Mouse (Mus musculus) stomach, embryonic 14.5 days (tissue): Measurements from ENCODE around the gene Dhx32. TPM values are rescaled to one million over a fixed set of nuclear protein-coding genes. Genes with fewer than 3 reads are reported as not detected.
"Not testable (repeated sequence)": the region's sequence is repeated elsewhere in the genome, so short reads cannot be mapped to it uniquely, and the experiment has no call there.

Experiments
- ATAC-seq: fragments of 200-750 bp; cut with Nextera tagmentation; 2 replicates; pipeline ENCODE4 v1.8.0; 2017; ENCODE audit warnings: low read depth, moderate TSS enrichment; ENCODE audit not compliant: insufficient number of reproducible peaks, insufficient read depth, low FRiP score
- H3K27ac ChIP-seq: fragments of 300-500 bp; sonication (generic); 2 replicates; pipeline ENCODE4 v1.5.1; 2014; ENCODE audit warnings: mild to moderate bottlenecking, low read length, moderate library complexity, mixed read lengths
- H3K27me3 ChIP-seq: fragments of 300-500 bp; sonication (generic); 2 replicates; pipeline ENCODE4 v1.6.1; 2014; ENCODE audit warnings: low read length, control low read depth, mixed read lengths; ENCODE audit not compliant: control insufficient read depth, insufficient read depth
- H3K36me3 ChIP-seq: fragments of 300-500 bp; sonication (generic); 2 replicates; pipeline ENCODE4 v1.6.1; 2014; ENCODE audit warnings: mild to moderate bottlenecking, control low read depth, low read length, moderate library complexity, mixed read lengths; ENCODE audit not compliant: control insufficient read depth, insufficient read depth
- H3K4me1 ChIP-seq: fragments of 300-500 bp; sonication (generic); 2 replicates; pipeline ENCODE4 v1.6.1; 2014; ENCODE audit warnings: low read length, control low read depth, mixed read lengths; ENCODE audit not compliant: control insufficient read depth, insufficient read depth
- H3K4me2 ChIP-seq: fragments of 300-500 bp; sonication (generic); replicated peaks from 2 replicates; pipeline ENCODE4 v1.6.1; 2014; ENCODE audit warnings: low read depth, low read length, control low read depth
- H3K4me3 ChIP-seq: fragments of 300-500 bp; sonication (generic); 2 replicates; pipeline ENCODE4 v1.5.1; 2014; ENCODE audit warnings: low read depth, low read length, control low read depth
- H3K9ac ChIP-seq: fragments of 300-500 bp; sonication (generic); replicated peaks from 2 replicates; pipeline ENCODE4 v1.6.1; 2014; ENCODE audit warnings: low read depth, mild to moderate bottlenecking, control low read depth, low read length, moderate library complexity, mixed read lengths
- H3K9me3 ChIP-seq: fragments of 300-500 bp; sonication (generic); 2 replicates; pipeline ENCODE4 v1.6.1; 2016; ENCODE audit warnings: low read depth, low read length, control low read depth; ENCODE audit not compliant: control insufficient read depth
- WGBS: fragments of 180-500 bp; shearing (Covaris S2); extraction: QIAGEN DNeasy Blood & Tissue Kit; methylation state at CpG from one replicate; pipeline ENCODE4 v1.1.7; 2014; 5-methylcytosine and 5-hydroxymethylcytosine counted together
- polyA plus RNA-seq: library from polyadenylated mRNA; unstranded; fragments of >200 nt; fragmentation: Nextera tagmentation; extraction: Ambion mirVana; gene quantifications from 2 replicates; pipeline ENCODE4 v1.2.1, GENCODE M21; 2014

The Dhx32 gene
- polyA plus RNA-seq, 1 experiment from 2014 or later = 33.4 TPM

GRCm38 (mm10) chr7:133715387-133715786 is 67.1 kb downstream of the Dhx32 start:
- Histone ChIP-seq H3K9me3 (no peaks in the 10 kb centered on the region), H3K27me3 (no peaks in the 10 kb centered on the region), H3K27ac (no peak overlapping the region), H3K4me1 (no peaks in the 10 kb centered on the region), H3K4me3 (no peak overlapping the region), H3K4me2 (no peak overlapping the region), H3K9ac (no peak overlapping the region), H3K36me3 (peaks cover 56% of the 10 kb centered on the region)
- ATAC-seq = no peak
- WGBS = 91% methylated on average over 4 of the region's 4 CpGs

- H3K4me2 ChIP-seq = no peak overlapping the region
- no peak overlapping the region for H3K27ac ChIP-seq
- peaks cover 3% of the 10 kb centered on the region; the same call in 1 of the 2 replicates for H3K9me3 ChIP-seq
- WGBS = 90% methylated on average over 2 of the region's 2 CpGs
- no peak overlapping the region for H3K4me3 ChIP-seq
- no peaks in the 10 kb centered on the region for H3K36me3 ChIP-seq
- H3K4me1 ChIP-seq = no peaks in the 10 kb centered on the region; the same call in 1 of the 2 replicates
- no peak for ATAC-seq
- no peak overlapping the region for H3K9ac ChIP-seq
- H3K27me3 ChIP-seq = no peaks in the 10 kb centered on the region
Measured at GRCm38 (mm10) chr7:133707301-133707700, 75.2 kb downstream of the Dhx32 start.

GRCm38 (mm10) chr7:133703906-133704305 is 78.6 kb downstream of the Dhx32 start:
- whole genome bisulfite sequencing = 93% methylated on average over 7 of the region's 7 CpGs

GRCm38 (mm10) chr7:133702333-133702732 is 80.2 kb downstream of the Dhx32 start:
- Histone ChIP-seq H3K36me3 (no peaks in the 10 kb centered on the region), H3K4me2 (no peak overlapping the region), H3K9ac (no peak overlapping the region), H3K27ac (no peak overlapping the region), H3K4me1 (no peaks in the 10 kb centered on the region), H3K9me3 (no peaks in the 10 kb centered on the region), H3K27me3 (no peaks in the 10 kb centered on the region), H3K4me3 (no peak overlapping the region)
- ATAC-seq = peak; percentile 81; the same call in 1 of the 2 replicates
- 65% methylated on average over 10 of the region's 10 CpGs for WGBS

More at GRCm38 (mm10) chr7:133703906-133704305, 78.6 kb downstream of the Dhx32 start:
- no peak overlapping the region for H3K4me3 ChIP-seq
- no peak for ATAC-seq
- H3K9ac ChIP-seq = no peak overlapping the region
- no peaks in the 10 kb centered on the region for H3K27me3 ChIP-seq
- no peak overlapping the region for H3K27ac ChIP-seq
- H3K4me2 ChIP-seq = no peak overlapping the region
- H3K9me3 ChIP-seq = peaks cover 3% of the 10 kb centered on the region; the same call in 1 of the 2 replicates
- no peaks in the 10 kb centered on the region; the same call in 1 of the 2 replicates for H3K4me1 ChIP-seq
- no peaks in the 10 kb centered on the region for H3K36me3 ChIP-seq

- no peak overlapping the region for H3K4me3 ChIP-seq
- WGBS = 95% methylated on average over 7 of the region's 7 CpGs
- no peaks in the 10 kb centered on the region for H3K4me1 ChIP-seq
- H3K9ac ChIP-seq = no peak overlapping the region
- no peaks in the 10 kb centered on the region for H3K9me3 ChIP-seq
- H3K4me2 ChIP-seq = no peak overlapping the region
- no peaks in the 10 kb centered on the region for H3K27me3 ChIP-seq
- H3K27ac ChIP-seq = no peak overlapping the region
- ATAC-seq = no peak
- no peaks in the 10 kb centered on the region for H3K36me3 ChIP-seq
Measured at GRCm38 (mm10) chr7:133701366-133701765, 81.2 kb downstream of the Dhx32 start.

- no peak for ATAC-seq
- WGBS = 79% methylated on average over 4 of the region's 4 CpGs
- no peaks in the 10 kb centered on the region for H3K27me3 ChIP-seq
- no peaks in the 10 kb centered on the region for H3K4me1 ChIP-seq
- H3K9me3 ChIP-seq = no peaks in the 10 kb centered on the region
- no peak overlapping the region for H3K27ac ChIP-seq
- no peak overlapping the region for H3K9ac ChIP-seq
- no peaks in the 10 kb centered on the region for H3K36me3 ChIP-seq
- no peak overlapping the region for H3K4me3 ChIP-seq
- H3K4me2 ChIP-seq = no peak overlapping the region
Measured at GRCm38 (mm10) chr7:133699885-133700284, 82.6 kb downstream of the Dhx32 start.

DNA sequence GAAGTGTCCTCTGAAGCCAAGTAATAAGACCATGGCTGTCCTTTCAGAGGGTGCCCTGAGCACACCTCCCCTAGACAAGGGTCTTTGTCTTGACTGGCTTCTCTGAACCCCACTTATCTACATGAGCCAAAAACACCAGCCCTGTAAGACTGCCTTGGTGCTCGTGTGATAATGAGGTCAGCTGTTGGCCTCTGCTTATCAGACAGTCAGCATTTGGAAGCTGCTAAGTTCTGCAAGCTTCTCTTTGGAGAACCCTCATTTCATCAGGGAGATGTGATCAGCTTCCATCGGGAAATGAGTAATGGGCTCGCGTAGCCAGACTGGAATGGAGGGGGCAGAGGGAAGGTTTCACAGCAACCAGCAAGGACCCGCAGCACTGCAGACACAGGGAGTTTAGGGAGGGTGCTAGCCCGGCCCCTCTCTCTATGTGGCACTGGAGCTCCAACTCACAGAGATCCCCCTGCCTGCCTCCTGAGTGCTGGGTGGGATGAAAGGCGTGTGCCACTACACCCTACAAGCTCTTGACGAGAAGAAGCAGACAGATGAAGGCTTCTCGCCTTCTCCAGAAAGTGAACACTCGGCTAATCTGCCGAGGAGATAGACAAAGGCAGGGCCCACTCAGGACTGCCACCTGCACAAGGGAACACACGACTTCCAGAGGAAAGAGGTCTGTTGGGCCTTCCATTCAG is 84.4 kb downstream of the Dhx32 start:
- Histone ChIP-seq H3K4me3 (no peak overlapping the region), H3K9me3 (no peaks in the 10 kb centered on the region), H3K4me2 (no peak overlapping the region), H3K36me3 (no peaks in the 10 kb centered on the region), H3K27me3 (no peaks in the 10 kb centered on the region), H3K9ac (no peak overlapping the region), H3K27ac (no peak overlapping the region), H3K4me1 (no peaks in the 10 kb centered on the region)
- WGBS = 84% methylated on average over 12 of the region's 12 CpGs
- ATAC-seq = peak; percentile 61; the same call in 1 of the 2 replicates

- not testable (repeated sequence) for H3K36me3 ChIP-seq, H3K4me2 ChIP-seq, H3K27ac ChIP-seq, H3K9me3 ChIP-seq, H3K27me3 ChIP-seq, H3K4me1 ChIP-seq, ATAC-seq, H3K9ac ChIP-seq, H3K4me3 ChIP-seq
Measured at GRCm38 (mm10) chr7:133685644-133686043, 96.9 kb downstream of the Dhx32 start.

DNA sequence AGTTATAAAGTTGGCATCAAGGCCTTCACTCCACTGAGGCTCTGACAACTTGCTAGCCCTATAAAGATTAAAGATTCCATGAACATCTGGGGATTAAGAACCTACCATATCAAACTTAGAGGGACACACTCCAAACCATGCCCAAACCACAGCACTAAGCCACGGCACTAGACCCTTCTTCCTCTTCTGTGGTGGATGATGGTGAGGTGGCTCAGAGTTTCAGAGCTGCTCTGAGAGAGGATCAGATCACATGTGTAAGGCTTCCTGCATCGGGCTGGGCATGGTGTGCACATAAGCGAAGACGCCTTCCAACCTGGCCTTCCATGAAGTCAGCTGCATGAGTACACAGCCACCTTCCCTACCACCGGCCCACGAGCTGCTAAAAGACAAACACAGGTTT is 97.8 kb downstream of the Dhx32 start:
- no peak overlapping the region for H3K4me3 ChIP-seq
- no peaks in the 10 kb centered on the region for H3K27me3 ChIP-seq
- no peaks in the 10 kb centered on the region; the same call in 1 of the 2 replicates for H3K36me3 ChIP-seq
- H3K9me3 ChIP-seq = peaks cover 5% of the 10 kb centered on the region; the same call in 1 of the 2 replicates
- H3K27ac ChIP-seq = no peak overlapping the region
- H3K4me2 ChIP-seq = no peak overlapping the region
- no peak overlapping the region for H3K9ac ChIP-seq
- 89% methylated on average over 6 of the region's 6 CpGs for WGBS
- ATAC-seq = no peak
- H3K4me1 ChIP-seq = no peaks in the 10 kb centered on the region
